Mouse (Mus musculus) neural tube, embryonic 12.5 days (tissue): ENCODE measurements around the gene Atxn2. TPM values are rescaled to one million over a fixed set of nuclear protein-coding genes. Genes with fewer than 3 reads are reported as not detected.

Experiments used
- ATAC-seq: fragments of 200-750 bp; cut with Nextera tagmentation; 2 replicates; pipeline ENCODE4 v1.8.0; 2017; ENCODE audit warnings: low read depth, mild to moderate bottlenecking, moderate TSS enrichment, moderate library complexity; ENCODE audit not compliant: low FRiP score
- H3K27ac ChIP-seq: fragments of 300-500 bp; sonication (generic); 2 replicates; pipeline ENCODE4 v1.5.1; 2016
- H3K27me3 ChIP-seq: fragments of 300-500 bp; sonication (generic); replicated peaks from 2 replicates; pipeline ENCODE4 v1.6.1; 2016; ENCODE audit warnings: mild to moderate bottlenecking
- H3K36me3 ChIP-seq: fragments of 300-500 bp; sonication (generic); 2 replicates; pipeline ENCODE4 v1.6.1; 2016; ENCODE audit warnings: mild to moderate bottlenecking
- H3K4me1 ChIP-seq: fragments of 300-500 bp; sonication (generic); 2 replicates; pipeline ENCODE4 v1.6.1; 2016
- H3K4me2 ChIP-seq: fragments of 300-500 bp; sonication (generic); replicated peaks from 2 replicates; pipeline ENCODE4 v1.6.1; 2016; ENCODE audit warnings: mild to moderate bottlenecking
- H3K4me3 ChIP-seq: fragments of 300-500 bp; sonication (generic); 2 replicates; pipeline ENCODE4 v1.5.1; 2016
- H3K9ac ChIP-seq: fragments of 300-500 bp; sonication (generic); 2 replicates; pipeline ENCODE4 v1.6.1; 2016; ENCODE audit warnings: mild to moderate bottlenecking
- H3K9me3 ChIP-seq: fragments of 300-500 bp; sonication (generic); 2 replicates; pipeline ENCODE4 v1.6.1; 2016; ENCODE audit warnings: mild to moderate bottlenecking
- WGBS: fragments of 180-500 bp; shearing (Covaris S2); methylation state at CpG from one replicate; pipeline ENCODE4 v1.1.7; 2016; 5-methylcytosine and 5-hydroxymethylcytosine counted together
- polyA plus RNA-seq: library from polyadenylated mRNA; unstranded; fragments of >200 nt; fragmentation: Nextera tagmentation; extraction: Ambion mirVana; gene quantifications from 2 replicates; pipeline ENCODE4 v1.2.1, GENCODE M21; 2016

Atxn2 gene
- polyA plus RNA-seq, 1 experiment from 2014 or later, result 107 TPM

DNA sequence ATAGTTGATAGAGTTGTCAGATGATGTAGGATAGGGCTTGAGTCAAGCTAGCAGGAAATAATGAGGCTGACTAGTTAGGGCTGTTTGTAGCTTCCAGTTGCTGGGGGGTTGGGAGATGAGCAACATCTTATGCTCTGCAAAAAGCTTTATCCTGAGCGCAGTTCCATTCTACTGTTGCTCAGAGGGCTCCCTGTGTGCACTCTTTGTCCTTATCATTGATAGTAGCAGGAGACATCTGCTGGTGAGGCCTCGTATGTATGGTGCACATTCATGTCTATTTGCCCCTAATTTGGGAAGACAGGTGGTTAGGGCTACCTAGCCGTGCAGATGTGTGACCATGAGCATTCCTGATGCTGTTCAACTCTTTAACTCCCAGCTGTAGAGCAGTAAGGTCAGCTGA is 60.5 kb downstream of the Atxn2 start:
- Histone ChIP-seq H3K9me3 (no peaks in the 10 kb centered on the region), H3K27me3 (no peaks in the 10 kb centered on the region), H3K4me3 (no peak overlapping the region), H3K4me2 (no peak overlapping the region), H3K9ac (no peak overlapping the region), H3K36me3 (peaks cover 38% of the 10 kb centered on the region), H3K27ac (no peak overlapping the region), H3K4me1 (no peaks in the 10 kb centered on the region)
- 92% methylated on average over 3 of the region's 3 CpGs for WGBS
- ATAC-seq, result no peak

GRCm38 (mm10) chr5:121778485-121779119 is 67.5 kb downstream of the Atxn2 start:
- Histone ChIP-seq H3K9me3 (no peaks in the 10 kb centered on the region), H3K4me2 (no peak overlapping the region), H3K4me1 (no peaks in the 10 kb centered on the region), H3K36me3 (peaks cover 52% of the 10 kb centered on the region), H3K9ac (no peak overlapping the region), H3K27me3 (no peaks in the 10 kb centered on the region), H3K27ac (no peak overlapping the region), H3K4me3 (no peak overlapping the region)
- no peak for ATAC-seq
- 75% methylated on average over 7 of the region's 7 CpGs for WGBS

DNA sequence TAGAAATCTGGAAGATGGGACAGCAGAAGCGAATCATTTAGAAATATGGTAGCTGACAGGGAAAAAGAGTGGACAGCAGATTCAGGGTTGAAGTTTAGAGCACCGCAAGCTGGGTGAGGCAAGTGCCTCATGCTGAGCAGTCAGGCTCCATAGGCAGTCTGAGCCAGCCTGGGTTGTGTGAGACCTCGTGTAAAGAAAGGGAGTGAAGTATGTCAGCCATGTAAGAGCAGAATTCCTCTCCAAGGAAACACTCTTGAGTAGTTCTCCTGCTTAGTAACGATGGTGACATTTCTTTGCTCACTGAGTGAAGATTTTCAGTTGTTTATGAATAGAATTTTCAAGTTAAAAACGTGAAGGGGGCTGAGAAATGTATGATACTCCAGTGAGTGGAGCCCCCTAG is 69.0 kb downstream of the Atxn2 start:
- H3K27me3 ChIP-seq, result no peaks in the 10 kb centered on the region
- no peak overlapping the region for H3K27ac ChIP-seq
- H3K9me3 ChIP-seq, result no peaks in the 10 kb centered on the region
- H3K4me3 ChIP-seq, result no peak overlapping the region
- 86% methylated on average over 5 of the region's 5 CpGs for WGBS
- H3K4me2 ChIP-seq, result no peak overlapping the region
- no peaks in the 10 kb centered on the region for H3K4me1 ChIP-seq
- no peak for ATAC-seq
- peaks cover 54% of the 10 kb centered on the region for H3K36me3 ChIP-seq
- no peak overlapping the region for H3K9ac ChIP-seq

DNA sequence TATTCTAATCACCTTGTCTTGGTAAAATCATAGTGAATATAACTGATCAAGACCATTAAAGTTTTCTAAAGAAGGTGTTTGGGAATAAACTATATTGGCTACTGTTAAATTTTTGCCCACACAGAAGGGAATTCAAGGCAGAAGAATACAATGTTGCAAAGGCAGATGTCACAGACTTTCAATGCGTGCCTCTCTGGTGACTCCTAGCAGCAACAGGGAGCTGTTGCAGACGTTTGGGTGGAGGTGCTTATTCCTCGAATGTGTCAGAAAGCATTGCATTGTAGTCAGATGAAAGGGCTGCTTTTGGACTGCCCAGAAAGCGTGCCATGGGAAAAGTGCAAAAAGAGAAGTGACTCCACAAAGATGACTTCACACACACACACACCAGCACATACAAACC is 71.3 kb downstream of the Atxn2 start:
- Histone ChIP-seq H3K36me3 (peaks cover 58% of the 10 kb centered on the region), H3K4me1 (no peaks in the 10 kb centered on the region), H3K27ac (no peak overlapping the region), H3K9ac (no peak overlapping the region), H3K4me2 (no peak overlapping the region), H3K27me3 (no peaks in the 10 kb centered on the region), H3K9me3 (no peaks in the 10 kb centered on the region), H3K4me3 (no peak overlapping the region)
- ATAC-seq, result no peak
- WGBS, result 67% methylated on average over 4 of the region's 4 CpGs

DNA sequence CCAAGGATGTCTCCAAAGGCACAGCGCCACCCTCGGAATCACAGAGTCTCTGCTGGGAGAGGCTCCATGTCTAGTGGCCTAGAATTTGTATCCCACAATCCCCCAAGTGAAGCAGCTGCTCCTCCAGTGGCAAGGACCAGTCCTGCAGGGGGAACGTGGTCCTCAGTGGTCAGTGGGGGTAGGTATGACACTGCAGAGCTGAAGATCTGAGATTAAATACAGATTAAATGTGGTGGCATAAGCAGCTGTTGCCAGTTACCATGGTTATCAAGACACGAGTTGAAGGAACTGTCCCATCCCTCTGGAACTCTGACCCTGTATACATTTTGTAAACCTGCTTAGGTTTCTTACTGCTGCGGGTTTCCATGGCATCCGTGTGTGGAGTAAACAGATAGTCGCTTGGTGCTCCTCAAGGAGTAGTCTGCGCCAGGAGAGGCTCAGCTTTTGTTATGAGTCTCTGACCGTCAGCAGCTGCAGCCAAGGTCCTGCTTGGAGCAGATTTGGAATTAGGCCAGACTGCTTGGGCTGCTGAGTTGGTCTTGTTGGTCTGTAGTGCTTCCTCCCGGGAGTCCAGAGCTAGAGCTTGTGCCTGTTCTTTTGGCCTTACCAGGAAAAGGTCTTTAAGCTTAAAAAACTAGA is 72.8 kb downstream of the Atxn2 start:
- Histone ChIP-seq H3K27ac (no peak overlapping the region), H3K9ac (no peak overlapping the region), H3K27me3 (no peaks in the 10 kb centered on the region), H3K9me3 (no peaks in the 10 kb centered on the region), H3K4me2 (no peak overlapping the region), H3K4me1 (no peaks in the 10 kb centered on the region), H3K36me3 (peaks cover 55% of the 10 kb centered on the region), H3K4me3 (no peak overlapping the region)
- WGBS, result 85% methylated on average over 10 of the region's 10 CpGs
- no peak for ATAC-seq

- Histone ChIP-seq H3K9ac (no peak overlapping the region), H3K4me3 (no peak overlapping the region), H3K36me3 (peaks cover 65% of the 10 kb centered on the region), H3K27me3 (no peaks in the 10 kb centered on the region), H3K4me2 (no peak overlapping the region), H3K9me3 (no peaks in the 10 kb centered on the region), H3K4me1 (no peaks in the 10 kb centered on the region), H3K27ac (no peak overlapping the region)
- 93% methylated on average over 5 of the region's 5 CpGs for WGBS
- no peak for ATAC-seq
These were observed 79.9 kb downstream of the Atxn2 start for GRCm38 (mm10) chr5:121791026-121791425.

DNA sequence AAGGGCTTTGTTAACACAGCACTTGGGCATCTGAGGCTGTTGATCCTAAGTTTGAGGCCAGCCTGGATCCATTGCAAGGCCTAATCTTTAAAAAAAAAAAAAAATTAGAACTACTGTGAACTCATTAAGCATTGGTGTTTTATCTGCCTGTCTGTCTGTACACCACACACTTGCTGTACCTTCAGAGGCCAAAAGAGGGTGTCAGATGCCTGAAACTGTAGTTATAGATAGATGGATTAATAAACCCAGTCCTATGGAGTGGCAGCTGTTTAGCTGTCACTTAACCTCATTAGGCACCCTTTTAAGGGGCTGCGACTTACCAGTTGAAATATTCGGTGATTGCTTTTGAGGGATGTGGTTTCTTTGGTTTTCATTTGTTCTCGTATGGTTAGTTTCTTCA is 84.7 kb downstream of the Atxn2 start:
- H3K4me1 ChIP-seq, result no peaks in the 10 kb centered on the region
- peaks cover 74% of the 10 kb centered on the region for H3K36me3 ChIP-seq
- 82% methylated on average over 3 of the region's 3 CpGs for WGBS
- H3K9ac ChIP-seq, result no peak overlapping the region
- no peak overlapping the region for H3K4me3 ChIP-seq
- no peak overlapping the region for H3K27ac ChIP-seq
- H3K9me3 ChIP-seq, result no peaks in the 10 kb centered on the region
- H3K4me2 ChIP-seq, result no peak overlapping the region
- H3K27me3 ChIP-seq, result no peaks in the 10 kb centered on the region
- ATAC-seq, result no peak

GRCm38 (mm10) chr5:121798447-121798846 is 87.3 kb downstream of the Atxn2 start:
- H3K9ac ChIP-seq, result no peak overlapping the region
- no peaks in the 10 kb centered on the region for H3K9me3 ChIP-seq
- no peaks in the 10 kb centered on the region for H3K4me1 ChIP-seq
- H3K27ac ChIP-seq, result no peak overlapping the region
- peaks cover 82% of the 10 kb centered on the region for H3K36me3 ChIP-seq
- H3K4me3 ChIP-seq, result no peak overlapping the region
- no peak for ATAC-seq
- 98% methylated on average over 2 of the region's 2 CpGs for WGBS
- H3K27me3 ChIP-seq, result no peaks in the 10 kb centered on the region
- H3K4me2 ChIP-seq, result no peak overlapping the region

DNA sequence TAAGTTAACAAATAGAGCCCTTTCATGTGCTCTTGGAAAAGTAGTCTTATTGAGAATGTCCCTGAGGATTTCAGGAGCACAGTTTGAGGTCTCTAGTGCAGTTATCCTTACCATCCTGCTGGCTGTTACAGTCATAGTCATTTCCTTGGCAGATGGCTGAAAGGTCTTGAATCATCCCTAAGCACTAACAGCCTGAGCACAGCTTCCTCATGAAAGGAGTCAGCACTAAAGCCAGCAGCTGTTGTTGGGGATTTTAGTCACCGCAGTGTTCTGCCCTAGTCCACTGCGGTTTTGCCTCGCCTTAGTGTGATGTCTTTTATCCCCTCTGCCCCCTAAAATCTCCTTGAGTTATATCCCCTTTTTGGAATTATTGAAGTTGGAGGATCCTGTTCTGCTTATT is 96.0 kb downstream of the Atxn2 start:
- no peak for ATAC-seq
- Histone ChIP-seq H3K9ac (no peak overlapping the region), H3K36me3 (peaks cover 51% of the 10 kb centered on the region), H3K27ac (no peak overlapping the region), H3K4me3 (no peak overlapping the region), H3K4me1 (no peaks in the 10 kb centered on the region), H3K9me3 (no peaks in the 10 kb centered on the region), H3K4me2 (no peak overlapping the region), H3K27me3 (no peaks in the 10 kb centered on the region)
- 72% methylated on average over 3 of the region's 3 CpGs for WGBS

DNA sequence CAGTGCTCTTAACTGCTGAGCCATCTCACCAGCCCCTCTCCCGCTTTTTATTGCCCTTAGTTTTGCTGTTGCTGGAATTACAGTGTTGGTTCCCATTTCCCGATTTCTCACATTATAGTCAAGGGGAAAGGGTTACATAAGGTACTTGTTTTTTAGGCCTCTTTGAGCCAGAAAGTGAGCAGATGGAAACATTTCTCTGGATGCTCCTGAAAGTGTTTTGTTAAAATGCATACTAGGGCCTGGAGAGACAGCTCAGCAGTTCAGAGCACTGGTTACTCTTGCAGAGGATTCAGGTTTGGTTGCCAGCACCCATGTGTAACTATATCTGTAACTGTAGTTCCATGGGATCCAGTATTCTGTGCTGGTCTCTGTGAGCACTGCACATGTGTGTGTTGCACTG is 97.1 kb downstream of the Atxn2 start:
- Histone ChIP-seq H3K27ac (no peak overlapping the region), H3K36me3 (peaks cover 52% of the 10 kb centered on the region), H3K4me2 (no peak overlapping the region), H3K4me3 (no peak overlapping the region), H3K27me3 (no peaks in the 10 kb centered on the region), H3K4me1 (no peaks in the 10 kb centered on the region), H3K9ac (no peak overlapping the region), H3K9me3 (no peaks in the 10 kb centered on the region)
- 84% methylated on average over 2 of the region's 2 CpGs for WGBS
- ATAC-seq, result no peak

DNA sequence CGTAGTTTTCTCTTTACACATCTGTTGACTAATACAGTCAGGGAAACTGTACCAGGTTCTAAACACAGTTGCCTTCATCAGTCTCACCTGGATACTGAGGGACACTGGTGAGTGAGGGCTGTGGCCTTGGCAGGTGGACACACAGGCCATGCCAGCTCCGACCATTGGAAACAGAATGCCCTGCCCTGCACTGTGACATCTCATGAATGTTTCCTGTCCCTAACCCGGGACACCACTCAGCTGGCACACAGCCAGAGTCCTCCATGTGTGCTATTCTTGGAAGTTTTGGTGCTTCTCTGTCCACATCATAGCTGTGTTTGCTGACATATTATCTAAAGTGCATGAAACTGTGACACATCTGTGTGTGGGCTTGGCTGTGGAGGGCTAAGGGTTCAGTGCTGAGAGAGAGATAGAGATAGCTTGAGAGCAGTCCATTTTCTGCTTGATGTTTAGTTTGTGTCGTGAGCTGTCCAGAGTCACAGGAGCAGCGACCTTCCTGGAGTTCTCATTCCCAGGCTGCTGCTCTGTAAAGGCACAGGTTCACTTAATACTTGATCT is 98.6 kb downstream of the Atxn2 start:
- Histone ChIP-seq H3K27ac (no peak overlapping the region), H3K4me2 (no peak overlapping the region), H3K9ac (no peak overlapping the region), H3K4me1 (no peaks in the 10 kb centered on the region), H3K9me3 (no peaks in the 10 kb centered on the region), H3K27me3 (no peaks in the 10 kb centered on the region), H3K36me3 (peaks cover 50% of the 10 kb centered on the region), H3K4me3 (no peak overlapping the region)
- no peak for ATAC-seq
- WGBS, result 84% methylated on average over 5 of the region's 5 CpGs

GRCm38 (mm10) chr5:121810331-121811151 is 99.4 kb downstream of the Atxn2 start:
- no peak overlapping the region for H3K4me3 ChIP-seq
- no peak overlapping the region for H3K9ac ChIP-seq
- ATAC-seq, result no peak
- WGBS, result 92% methylated on average over 17 of the region's 17 CpGs
- H3K27ac ChIP-seq, result no peak overlapping the region
- H3K27me3 ChIP-seq, result no peaks in the 10 kb centered on the region
- no peak overlapping the region for H3K4me2 ChIP-seq
- peaks cover 53% of the 10 kb centered on the region for H3K36me3 ChIP-seq
- no peaks in the 10 kb centered on the region for H3K9me3 ChIP-seq
- H3K4me1 ChIP-seq, result no peaks in the 10 kb centered on the region
